Mouse (Mus musculus): Measurements from ENCODE around the gene Gm5868.
"Not testable (repeated sequence)": the region's sequence is repeated elsewhere in the genome, so short reads cannot be mapped to it uniquely, and the experiment has no call there.

The Gm5868 gene

DNA sequence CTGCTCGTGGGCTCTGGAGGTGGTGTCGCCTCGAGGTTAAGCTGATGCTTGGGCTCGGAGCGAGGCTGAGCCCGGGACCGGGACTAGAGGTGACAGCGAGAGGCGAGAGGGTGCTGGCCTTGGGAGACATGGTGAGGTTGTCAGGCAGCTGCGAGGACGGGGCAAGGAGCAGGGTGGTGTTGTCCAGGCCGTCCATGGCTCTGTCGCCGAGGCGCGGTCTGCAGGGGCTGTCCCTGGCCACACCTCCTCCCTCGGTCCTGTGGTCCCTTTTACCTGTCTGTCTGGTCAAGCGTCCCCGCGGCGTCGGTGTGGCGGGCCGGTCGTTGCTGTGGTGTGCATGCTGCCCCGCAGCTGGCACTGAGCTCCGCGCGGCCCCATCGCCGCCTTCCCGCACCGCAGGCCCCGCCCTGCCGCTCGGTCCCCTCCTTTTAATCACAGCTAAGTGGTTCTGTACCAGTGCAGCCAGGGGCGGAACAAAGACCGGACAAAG lies at the start of gene Gm5868:
Gene Gm5868 (minus strand): TSS at position 360 of the 490 bp plus-strand sequence.
- no peak for DNase-seq (ENCODE audit: low spot score in 2 of 2)

- DNase-seq (ENCODE audit: low spot score in 2 of 2), result no peak
Observed at GRCm38 (mm10) chr5:72636576-72636975, 49.2 kb upstream of the Gm5868 start.

- DNase-seq (ENCODE audit: low spot score in 2 of 2), result peak in 1 of 2 experiments; percentile 20
Observed at GRCm38 (mm10) chr5:72636122-72636521, 48.8 kb upstream of the Gm5868 start.

DNA sequence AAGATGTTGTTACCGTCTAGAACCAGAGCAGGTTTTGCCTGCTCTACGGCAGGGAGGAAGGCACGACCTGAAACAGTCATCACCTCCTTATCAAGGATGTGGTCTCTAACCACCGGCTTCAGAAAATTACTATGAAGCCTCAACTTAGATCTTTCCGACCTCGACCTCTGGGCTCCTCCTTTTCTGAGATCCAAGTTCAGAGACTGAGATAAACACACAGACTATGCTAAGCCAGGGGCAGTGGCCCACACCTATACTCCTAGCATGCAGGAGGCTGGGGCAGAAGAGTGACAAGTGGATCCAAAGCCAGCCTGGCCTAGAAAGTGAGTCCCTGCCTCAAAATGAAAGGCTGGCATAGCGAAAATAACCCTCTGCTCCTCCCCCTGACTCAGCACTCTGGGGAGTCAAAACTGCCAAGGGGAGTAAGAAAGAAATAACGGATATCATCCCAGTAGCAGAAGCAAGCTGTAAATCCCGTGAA lies 47.5 kb upstream of the Gm5868 start:
- peak in 1 of 2 experiments; percentile 21 for DNase-seq (ENCODE audit: low spot score in 2 of 2)

DNA sequence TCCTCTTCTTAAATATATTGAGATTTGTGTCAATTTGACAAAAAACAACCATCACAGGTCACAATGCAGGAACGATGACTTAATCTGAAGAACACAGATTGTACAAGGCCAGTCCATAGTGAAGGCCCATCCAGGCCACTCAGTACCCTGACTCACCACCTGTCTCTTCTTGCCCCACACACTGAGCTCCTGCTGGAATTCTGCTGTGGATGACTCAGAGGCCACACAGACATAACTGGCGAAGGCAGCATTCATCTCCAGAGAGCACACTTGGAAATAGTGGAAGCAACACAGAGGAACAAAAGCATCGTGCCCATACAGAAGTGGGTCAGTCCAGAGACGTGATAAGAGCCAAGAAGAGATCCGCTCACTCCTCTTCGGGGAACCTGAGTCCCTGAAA lies 42.7 kb upstream of the Gm5868 start:
- DNase-seq (ENCODE audit: low spot score in 2 of 2), result no peak

GRCm38 (mm10) chr5:72621022-72621421 lies 33.7 kb upstream of the Gm5868 start:
- DNase-seq (ENCODE audit: low spot score in 2 of 2), result no peak

DNA sequence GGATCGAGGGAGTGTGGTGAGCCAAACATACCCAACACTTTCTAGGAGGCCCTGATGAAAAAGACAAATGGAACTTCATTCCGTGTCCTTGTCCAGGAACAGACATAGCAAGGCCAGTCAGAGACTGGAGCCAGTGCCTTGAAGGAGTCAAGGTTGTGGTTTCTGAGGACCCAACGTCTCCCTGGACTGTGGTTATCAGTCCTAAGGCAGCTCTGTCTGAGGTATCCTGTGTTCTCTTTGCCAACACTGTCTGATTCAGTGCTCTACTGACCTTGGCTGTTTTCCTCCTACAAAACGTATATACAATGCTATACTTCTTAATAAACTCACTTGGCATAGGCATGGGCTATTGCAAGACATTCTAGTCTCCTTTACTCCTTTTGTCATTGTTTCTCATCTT lies 30.1 kb upstream of the Gm5868 start:
- no peak for DNase-seq (ENCODE audit: low spot score in 2 of 2)

GRCm38 (mm10) chr5:72603138-72603537 lies 15.8 kb upstream of the Gm5868 start:
- no peak for DNase-seq (ENCODE audit: low spot score in 2 of 2)

GRCm38 (mm10) chr5:72601006-72601405 lies 13.7 kb upstream of the Gm5868 start:
- DNase-seq (ENCODE audit: low spot score in 2 of 2), result peak in 1 of 2 experiments; percentile 41

- not testable (repeated sequence) for DNase-seq (ENCODE audit: low spot score in 2 of 2)
Observed at GRCm38 (mm10) chr5:72586667-72587191, 622 bp downstream of the Gm5868 start.

- DNase-seq (ENCODE audit: low spot score in 2 of 2), result not testable (repeated sequence)
Observed at GRCm38 (mm10) chr5:72586122-72586521, 1.2 kb downstream of the Gm5868 start.

DNA sequence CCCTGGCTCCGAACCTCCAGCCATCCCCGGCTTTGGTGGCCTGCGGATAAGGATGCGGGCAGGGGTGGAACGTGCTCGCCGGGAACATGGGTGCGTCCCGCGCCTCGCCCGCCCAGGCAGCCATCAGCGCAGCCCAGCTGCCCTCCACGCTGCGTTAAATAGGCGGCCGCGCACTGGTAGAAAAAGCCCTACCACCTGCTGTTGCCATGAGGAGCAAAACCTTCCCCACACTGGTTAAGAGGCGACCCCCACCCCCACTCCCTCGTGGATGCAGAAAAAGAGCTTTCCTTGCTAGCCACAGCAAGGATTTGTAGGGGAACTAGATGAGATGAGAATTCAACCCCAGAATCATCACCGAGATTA lies 6.4 kb downstream of the Gm5868 start, which contains the start of gene Zar1:
Gene Zar1 (minus strand): TSS at position 285 of the 363 bp plus-strand sequence.
- DNase-seq (ENCODE audit: low spot score in 2 of 2), result not testable (repeated sequence)

DNA sequence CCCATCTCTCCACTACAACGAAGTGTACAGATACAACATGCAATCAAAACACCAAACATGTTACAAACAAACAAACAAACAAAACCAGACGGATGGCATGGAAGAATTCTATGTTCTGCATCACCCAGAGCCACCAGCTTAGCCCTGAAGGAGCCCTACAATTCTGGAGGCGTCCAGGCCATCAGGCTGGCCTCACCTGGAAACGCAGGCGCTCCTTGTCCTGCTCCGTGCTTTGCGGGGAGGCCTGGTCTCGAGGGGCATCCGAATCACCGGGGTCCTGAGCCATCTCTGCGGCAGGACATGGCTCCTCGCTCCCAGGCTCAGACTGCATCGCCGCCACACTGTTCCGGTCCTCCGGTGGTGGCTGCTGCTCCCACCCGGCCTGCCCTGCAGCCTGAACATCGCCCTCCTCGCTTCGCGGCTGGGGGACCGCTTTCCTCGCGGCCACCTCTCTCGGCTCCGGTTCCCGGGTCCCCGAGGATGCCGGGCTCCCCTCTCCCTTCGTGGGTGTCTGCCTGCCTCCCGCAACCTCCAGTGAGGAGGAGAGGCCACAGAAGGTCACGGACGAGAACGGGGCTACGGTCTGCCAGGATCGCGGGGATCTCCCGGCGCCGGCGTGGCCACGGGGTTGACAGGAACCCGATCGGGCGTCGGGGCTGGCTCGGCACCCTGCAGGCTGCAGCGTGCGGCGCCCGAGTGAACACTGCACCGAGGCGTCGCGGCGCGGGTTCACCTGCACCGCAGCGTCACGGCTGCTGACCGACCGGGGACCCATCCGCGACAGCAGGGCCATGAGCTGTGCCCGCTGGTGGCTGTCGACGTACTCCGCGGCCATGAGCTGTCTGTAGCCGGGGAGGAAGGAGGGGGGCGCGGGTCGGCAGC lies 7.0 kb downstream of the Gm5868 start:
- not testable (repeated sequence) for DNase-seq (ENCODE audit: low spot score in 2 of 2)

GRCm38 (mm10) chr5:72579599-72579998 lies 7.8 kb downstream of the Gm5868 start:
- not testable (repeated sequence) for DNase-seq (ENCODE audit: low spot score in 2 of 2)

DNA sequence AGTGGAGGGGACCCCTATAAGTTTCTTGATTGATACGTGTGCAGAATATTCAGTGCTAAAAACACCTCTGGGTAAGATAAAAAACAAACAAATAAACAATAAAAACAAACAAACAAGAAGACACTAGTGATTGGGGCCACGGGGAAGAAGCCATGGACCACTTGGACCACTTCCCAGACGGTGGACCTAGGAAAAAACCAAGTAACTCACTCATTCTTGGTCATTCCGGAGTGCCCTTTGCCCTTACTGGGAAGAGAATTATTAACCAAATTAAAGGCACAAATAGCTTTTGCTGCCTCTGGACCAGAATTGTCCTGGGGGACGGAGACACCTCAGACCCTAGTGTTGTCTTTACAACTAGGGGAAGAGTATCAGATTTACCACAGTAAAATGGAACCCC lies 21.7 kb downstream of the Gm5868 start:
- DNase-seq (ENCODE audit: low spot score in 2 of 2), result no peak

DNA sequence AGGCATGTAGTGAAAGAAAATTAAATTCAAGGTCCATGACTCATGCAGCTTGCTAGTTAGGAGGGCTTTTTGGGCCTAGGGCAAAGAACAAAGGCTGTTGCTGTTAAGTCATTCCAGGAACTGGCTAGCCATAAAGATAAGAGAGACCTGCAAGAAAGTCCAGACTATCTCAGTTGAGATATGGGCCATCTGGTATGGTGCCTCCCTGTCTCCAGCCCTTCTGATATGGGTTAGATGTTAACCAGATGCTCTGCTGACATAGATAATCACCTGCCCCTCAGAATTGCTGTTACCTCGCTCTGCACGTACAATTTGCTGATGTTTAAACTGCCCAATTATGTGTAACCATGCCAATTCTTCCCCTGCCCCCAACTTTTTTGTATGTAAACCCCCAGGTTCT lies 24.2 kb downstream of the Gm5868 start:
- DNase-seq (ENCODE audit: low spot score in 2 of 2), result not testable (repeated sequence)

- DNase-seq (ENCODE audit: low spot score in 2 of 2), result no peak
Observed at GRCm38 (mm10) chr5:72560976-72561628, 26.2 kb downstream of the Gm5868 start.

GRCm38 (mm10) chr5:72559544-72560049 lies 27.8 kb downstream of the Gm5868 start, which contains the start of gene Nfxl1:
Nfxl1 (minus strand) TSS chr5:72559684.
- DNase-seq (ENCODE audit: low spot score in 2 of 2), result peak; percentile 87 to 98

DNA sequence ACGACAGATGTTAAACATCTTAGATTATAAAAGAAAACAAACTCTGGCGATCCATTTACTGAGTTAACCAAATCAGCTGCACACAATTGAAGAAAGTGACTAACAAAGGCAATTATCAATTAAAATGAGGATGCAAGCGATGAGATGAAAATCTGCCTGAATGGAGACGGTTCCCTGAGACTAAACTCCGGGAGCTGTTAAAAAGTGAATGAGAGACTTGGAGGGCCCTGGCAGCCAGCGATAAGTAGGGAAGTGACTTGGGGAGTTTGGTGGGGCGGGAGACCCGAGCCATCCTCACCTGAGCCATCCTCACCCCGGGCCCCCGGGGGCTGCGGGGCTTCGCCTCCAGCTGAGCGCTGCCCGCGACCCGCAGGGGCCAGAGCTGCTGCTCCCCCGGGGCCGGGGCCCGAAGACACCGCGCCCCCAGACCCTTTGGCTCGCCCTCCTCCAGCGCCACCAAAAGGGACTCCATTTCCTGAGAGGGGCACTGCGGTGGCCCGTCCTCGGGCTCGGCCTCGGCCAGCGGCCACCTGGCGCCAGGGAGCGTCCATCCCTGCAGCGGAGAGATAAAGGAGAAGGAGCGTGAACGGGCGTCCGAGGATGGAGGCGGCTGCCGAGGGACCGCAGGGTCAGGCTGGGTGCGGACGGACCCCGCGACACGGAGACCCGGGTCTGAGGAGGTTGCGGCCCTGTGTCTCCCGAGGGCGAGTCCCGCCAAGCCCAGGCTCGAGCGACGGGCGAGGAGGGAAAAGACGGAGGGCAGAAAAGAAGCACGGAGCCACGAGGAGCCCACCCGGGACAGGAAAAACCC lies 28.4 kb downstream of the Gm5868 start:
- peak; percentile 69 to 71 for DNase-seq (ENCODE audit: low spot score in 2 of 2)

DNA sequence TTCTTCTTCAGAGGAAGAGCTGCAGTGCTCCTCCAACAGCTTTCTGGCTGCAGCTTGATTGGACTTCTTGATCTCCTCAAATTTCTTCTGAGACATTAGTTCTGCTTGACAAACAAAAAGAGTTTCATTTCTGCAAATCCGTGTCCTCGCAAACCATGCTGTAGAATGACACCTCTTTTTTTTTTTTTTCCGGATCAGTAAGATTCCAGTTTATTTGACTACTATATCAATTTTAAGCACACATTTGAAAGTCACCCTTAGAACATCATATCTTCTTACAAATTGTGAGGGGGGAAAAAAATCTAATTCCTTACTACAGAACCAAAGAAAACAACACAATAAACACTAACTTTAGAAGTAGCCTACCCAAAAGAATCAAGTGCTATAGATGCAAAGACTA lies 31.1 kb downstream of the Gm5868 start:
- DNase-seq (ENCODE audit: low spot score in 2 of 2), result no peak

DNA sequence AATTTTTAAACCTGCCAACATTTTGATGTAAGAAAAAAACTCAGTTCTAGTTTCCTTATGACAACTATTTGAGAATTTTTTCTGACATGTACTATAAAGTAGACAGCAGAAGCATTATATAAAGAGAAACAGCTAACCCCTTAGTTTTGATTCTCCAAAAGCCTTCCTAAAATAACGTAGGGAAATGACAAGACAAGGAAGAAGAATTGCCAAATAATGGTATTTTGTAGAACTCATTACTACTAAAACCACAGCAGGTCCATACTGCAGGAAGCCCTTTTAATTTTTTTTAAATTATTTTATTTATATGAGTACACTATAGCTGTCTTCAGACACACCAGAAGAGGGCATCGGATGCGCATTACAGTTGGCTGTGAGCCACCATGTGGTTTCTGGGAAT lies 36.1 kb downstream of the Gm5868 start:
- no peak for DNase-seq (ENCODE audit: low spot score in 2 of 2)

Data from spleen, postnatal 10 days (tissue).